Mouse (Mus musculus): ENCODE results near the gene Spink4.

Spink4 gene

GRCm38 (mm10) chr4:40919785-40920184 is at the start of gene Spink4:
TSS of gene Spink4 (plus strand) at chr4:40920052.
- DNase-seq (ENCODE audit: low read depth), result no peak

- no peak for DNase-seq (ENCODE audit: low read depth)
Observed at GRCm38 (mm10) chr4:40870206-40870605, 49.6 kb upstream of the Spink4 start.

DNA sequence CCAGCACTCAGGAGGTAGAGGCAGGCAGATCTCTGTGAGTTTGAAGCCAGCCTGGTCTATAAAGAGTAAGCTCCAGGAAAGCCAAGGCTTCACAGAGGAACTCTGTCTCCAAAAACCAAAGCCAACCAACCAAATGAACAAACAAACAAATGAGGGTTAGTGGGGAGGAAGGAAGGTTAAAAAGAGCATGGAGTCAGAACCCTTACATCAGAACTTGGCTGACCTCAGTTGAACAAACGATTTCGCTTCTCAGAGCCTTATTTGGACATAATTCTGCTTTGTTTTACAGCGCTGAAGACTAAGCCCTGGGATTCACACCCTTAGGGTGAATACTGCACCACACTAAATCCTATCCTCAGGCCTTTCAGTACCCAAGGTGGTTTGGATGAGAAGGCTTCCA is 47.7 kb upstream of the Spink4 start:
- no peak for DNase-seq (ENCODE audit: low read depth)

DNA sequence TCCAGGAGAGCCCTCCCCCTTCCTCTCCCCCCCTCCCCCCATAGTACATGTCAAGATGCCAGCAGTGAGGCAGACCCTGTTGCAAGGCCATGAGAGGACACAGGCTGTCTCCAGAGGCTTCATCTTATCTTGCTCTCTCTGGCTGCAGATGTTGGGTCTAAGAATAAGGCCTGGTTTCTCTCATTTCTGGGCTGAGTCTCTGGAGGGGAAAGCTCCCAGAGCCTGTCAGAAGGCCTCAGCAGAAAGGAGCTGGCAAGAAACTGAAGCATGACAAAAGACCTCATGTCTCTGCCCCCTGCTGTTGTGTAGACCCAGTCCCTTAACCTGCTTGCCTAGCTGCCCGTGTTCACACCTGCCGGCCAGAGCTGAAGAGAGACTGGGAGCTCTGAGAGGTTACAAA is 46.5 kb upstream of the Spink4 start:
- no peak for DNase-seq (ENCODE audit: low read depth)

- DNase-seq (ENCODE audit: low read depth), result no peak
Observed at GRCm38 (mm10) chr4:40874151-40874600, 45.7 kb upstream of the Spink4 start.

DNA sequence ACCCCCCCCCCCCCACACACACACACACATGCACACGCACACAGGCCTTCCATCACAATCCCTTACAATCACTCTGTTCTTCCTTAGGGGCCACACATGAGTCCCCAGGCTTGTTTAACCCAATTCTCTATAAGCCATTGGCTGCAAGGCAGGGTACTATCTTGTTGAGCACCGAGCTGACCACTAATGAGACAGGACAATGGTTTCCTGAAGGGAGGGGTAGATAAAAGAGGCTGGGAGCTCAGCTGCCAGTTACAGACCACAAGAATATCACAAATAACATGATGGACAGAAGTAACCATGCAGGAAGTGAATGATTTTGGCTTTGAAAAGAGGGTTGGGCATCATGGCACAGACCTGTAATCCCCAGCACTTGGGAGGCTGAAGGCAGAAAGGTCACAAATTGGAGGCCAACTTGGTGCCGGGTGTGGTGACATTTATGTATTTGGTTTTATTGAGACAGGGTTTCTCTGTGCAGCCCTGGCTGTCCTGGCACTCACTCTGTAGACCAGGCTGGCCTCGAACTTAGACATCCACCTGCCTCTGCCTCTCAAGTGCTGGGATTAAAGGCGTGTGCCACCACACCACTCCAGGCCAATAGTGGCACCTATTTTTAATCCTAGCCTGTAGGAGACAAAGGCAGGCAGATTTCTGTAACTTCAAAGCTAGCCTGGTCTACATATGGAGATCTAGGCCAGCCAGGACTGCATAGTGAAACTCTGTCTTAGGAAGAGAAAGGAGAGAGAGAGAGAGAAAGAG is 44.9 kb upstream of the Spink4 start:
- DNase-seq (ENCODE audit: low read depth), result no peak

DNA sequence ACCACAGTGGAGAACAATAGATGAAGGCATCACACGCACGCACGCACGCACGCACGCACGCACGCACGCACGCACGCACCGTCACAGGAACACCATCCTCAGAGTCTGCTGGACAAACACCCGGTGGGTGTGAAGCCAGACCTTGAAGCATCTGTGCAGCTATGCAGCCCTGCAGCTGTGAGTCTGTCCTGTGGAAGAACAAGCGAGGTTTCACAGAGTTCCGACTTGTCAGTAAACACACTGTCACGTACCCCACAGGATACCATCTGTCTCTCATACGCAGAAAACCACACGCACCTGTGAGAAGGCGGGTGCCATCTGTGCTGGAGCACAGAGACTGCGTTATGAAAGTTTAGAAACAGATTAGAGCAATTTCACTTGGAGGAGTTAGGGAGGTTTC is 44.0 kb upstream of the Spink4 start:
- DNase-seq (ENCODE audit: low read depth), result peak; percentile 93

GRCm38 (mm10) chr4:40876814-40877371 is 43.0 kb upstream of the Spink4 start:
- DNase-seq (ENCODE audit: low read depth), result peak; percentile 85

GRCm38 (mm10) chr4:40877528-40877927 is 42.3 kb upstream of the Spink4 start:
- DNase-seq (ENCODE audit: low read depth), result no peak

DNA sequence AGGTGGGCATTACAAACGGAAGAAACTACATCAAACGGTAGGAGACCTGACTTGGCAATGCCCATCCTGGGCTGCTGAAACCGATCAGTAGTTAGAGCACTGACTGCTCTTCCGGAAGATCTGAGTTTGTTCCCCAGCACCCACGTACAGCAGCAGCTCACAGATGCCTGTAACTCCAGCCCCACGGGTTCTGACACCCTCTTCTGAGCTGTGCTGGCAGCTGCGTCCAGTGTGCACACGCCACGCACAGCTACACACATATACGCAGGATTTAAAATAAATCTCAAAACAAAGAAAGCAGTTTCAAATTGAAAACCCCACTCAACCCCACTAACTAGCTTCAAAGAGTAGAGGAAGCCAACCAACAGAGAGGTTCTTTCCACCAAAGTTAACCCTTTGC is 36.7 kb upstream of the Spink4 start:
- peak; percentile 71 for DNase-seq (ENCODE audit: low read depth)

DNA sequence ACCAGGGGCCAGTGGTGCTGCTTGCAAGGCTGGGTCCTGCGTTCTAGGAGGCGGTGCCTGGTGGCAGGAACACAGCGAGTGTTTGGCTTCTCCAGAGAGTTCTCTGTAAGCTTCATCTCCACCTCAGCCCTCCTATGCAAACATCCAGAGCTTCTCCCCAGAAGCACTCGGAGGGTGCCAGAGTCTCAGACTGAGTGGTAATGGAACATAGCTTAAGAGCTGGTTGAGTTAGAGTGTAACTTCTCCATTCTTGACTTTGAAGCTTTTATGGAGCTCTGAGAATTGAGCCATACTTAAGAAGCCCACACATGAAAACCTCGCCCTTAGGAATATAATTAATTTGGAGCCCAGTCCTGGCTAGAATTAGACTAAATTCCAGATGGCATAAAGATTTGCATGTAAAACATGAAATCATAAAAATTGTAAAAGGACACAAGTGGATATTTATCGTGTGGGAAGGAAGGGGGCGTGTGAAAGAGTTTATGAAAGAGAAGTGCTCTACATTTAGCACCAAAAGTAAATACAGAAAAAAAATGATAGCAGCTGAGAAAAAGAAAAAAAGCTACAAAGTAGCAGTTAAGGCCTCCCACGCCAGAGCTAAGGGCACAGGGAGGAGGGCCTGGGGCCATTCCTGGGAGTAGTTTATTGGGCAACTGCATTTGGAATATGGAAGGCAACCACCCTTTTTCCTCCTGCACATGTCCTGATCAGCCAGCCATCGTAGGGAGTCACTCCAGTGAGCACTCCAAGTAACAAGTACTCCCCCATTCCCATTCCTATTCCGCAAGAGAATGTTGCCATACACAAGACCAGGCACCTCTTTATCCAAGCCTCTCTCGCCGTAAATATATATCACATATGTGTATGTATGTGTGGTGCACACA is 35.3 kb upstream of the Spink4 start:
- no peak for DNase-seq (ENCODE audit: low read depth)

GRCm38 (mm10) chr4:40885166-40885525 is 34.7 kb upstream of the Spink4 start:
- no peak for DNase-seq (ENCODE audit: low read depth)

GRCm38 (mm10) chr4:40885883-40886282 is 34.0 kb upstream of the Spink4 start:
- no peak for DNase-seq (ENCODE audit: low read depth)

- DNase-seq (ENCODE audit: low read depth), result no peak
Observed at GRCm38 (mm10) chr4:40888839-40889238, 31.0 kb upstream of the Spink4 start.

GRCm38 (mm10) chr4:40889252-40889651 is 30.6 kb upstream of the Spink4 start:
- DNase-seq (ENCODE audit: low read depth), result no peak

GRCm38 (mm10) chr4:40889983-40890382 is 29.9 kb upstream of the Spink4 start:
- DNase-seq (ENCODE audit: low read depth), result no peak

DNA sequence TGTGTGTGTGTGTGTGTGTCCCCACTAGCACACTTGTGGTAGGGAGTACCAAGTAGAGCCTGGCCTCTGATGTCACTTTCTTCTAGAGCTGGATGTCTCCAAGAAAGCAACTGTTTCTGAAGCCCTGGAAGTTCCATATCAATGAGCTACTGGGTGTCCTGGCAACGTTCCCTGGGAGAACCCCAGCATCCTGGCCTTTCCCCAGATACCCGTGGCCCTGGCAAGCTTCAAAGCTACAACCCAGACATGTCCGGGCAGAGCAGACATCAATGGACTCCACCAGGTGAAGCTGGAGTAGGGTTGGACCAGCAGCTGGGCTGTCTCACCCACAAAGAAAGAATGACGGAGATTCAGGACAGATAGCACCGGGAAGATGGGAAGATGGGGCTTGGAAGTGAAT is 28.6 kb upstream of the Spink4 start:
- no peak for DNase-seq (ENCODE audit: low read depth)

- no peak for DNase-seq (ENCODE audit: low read depth)
Observed at GRCm38 (mm10) chr4:40895118-40895517, 24.7 kb upstream of the Spink4 start.

DNA sequence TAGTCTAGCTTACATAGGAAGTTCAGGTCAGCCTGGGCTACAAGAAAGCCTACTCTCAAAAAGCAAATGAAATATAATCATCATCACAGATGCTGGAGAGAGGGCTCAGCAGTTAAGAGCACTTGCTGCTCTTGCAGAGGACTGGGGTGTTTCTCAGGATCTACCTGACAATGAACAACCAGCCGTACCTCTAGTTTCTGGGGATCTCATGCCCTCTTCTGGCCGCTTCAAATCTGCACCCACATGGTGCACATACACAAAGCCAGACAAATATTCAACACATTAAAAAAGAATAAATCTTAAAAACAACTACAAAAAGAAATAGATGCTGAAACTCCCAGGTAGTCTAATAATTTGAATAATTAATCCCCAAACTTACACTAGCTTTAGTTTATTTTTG is 24.2 kb upstream of the Spink4 start:
- DNase-seq (ENCODE audit: low read depth), result no peak

DNA sequence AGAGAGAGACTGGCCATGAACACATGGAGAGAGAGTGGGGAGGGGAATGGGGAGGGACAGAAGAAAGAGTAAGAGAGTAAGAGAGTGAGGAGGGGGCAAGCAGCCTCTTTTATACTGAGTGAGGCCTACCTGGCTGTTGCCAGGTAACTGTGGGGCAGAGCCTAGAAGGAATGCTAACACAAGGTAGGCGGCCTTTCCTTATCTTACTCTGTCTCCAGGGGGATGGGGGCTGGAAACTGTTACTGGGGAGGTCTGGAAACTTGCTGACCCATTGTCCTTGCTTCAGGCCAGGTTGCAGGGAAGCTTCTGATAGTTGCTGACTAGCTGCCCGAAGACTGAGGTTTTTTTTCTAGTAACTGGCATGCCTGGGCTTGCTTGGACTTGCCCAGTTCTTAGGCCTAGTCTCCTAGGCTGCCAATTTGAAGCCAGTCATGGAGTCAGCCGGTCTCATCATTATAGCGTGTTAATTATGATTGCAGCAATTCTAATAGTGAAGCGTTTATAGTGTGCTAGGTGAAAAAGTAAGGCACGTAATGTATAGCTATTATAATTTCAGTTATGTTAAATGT is 21.3 kb upstream of the Spink4 start:
- DNase-seq (ENCODE audit: low read depth), result no peak

DNA sequence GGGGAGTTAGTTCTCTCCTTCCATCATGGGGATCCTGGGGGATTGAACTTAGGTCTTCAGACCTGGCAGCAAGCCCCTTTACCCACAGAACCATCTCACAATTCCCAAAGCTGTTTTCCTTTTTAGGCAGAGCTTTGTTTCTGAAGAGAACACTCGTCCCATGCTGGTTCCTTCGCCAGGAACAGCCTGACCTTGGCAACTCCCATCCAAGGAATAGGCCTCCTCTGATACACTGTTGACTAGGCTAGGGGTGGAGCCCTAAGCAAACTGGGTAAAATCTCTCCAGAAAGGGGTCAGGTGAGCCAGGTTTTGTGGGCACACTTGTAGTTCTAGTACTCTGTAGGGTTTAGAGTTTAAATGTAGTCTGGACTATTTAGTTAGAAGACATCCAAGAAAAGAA is 20.6 kb upstream of the Spink4 start:
- no peak for DNase-seq (ENCODE audit: low read depth)

GRCm38 (mm10) chr4:40900071-40900470 is 19.8 kb upstream of the Spink4 start:
- DNase-seq (ENCODE audit: low read depth), result no peak

- no peak for DNase-seq (ENCODE audit: low read depth)
Observed at GRCm38 (mm10) chr4:40900612-40901011, 19.2 kb upstream of the Spink4 start.

Data from naive thymus-derived CD4-positive, alpha-beta T cell, adult 2 months (primary cell).